Mouse (Mus musculus): ENCODE data around the gene Cldn13. TPM values are rescaled to one million over a fixed set of nuclear protein-coding genes. Genes with fewer than 3 reads are reported as not detected.
"Not testable (repeated sequence)": the region's sequence is repeated elsewhere in the genome, so short reads cannot be mapped to it uniquely, and the experiment has no call there.

Gene Cldn13
- polyA plus RNA-seq, 1 experiment from 2014 or later: 2.5 TPM

- H3K4me2 ChIP-seq; H3K9me3 ChIP-seq; H3K27ac ChIP-seq; H3K27me3 ChIP-seq; H3K9ac ChIP-seq (replicated peaks); ATAC-seq (ENCODE audit: insufficient number of reproducible peaks, insufficient read depth, low FRiP score, low TSS enrichment, low read depth); H3K4me3 ChIP-seq (replicated peaks); H3K4me1 ChIP-seq (replicated peaks): not testable (repeated sequence)
- 91% methylated on average over 5 of the region's 5 CpGs for WGBS
- H3K36me3 ChIP-seq: peaks cover 14% of the 10 kb centered on the region; the same call in 1 of the 2 replicates
Measured at GRCm38 (mm10) chr5:134933686-134934085, 18.4 kb upstream of the Cldn13 start.

DNA sequence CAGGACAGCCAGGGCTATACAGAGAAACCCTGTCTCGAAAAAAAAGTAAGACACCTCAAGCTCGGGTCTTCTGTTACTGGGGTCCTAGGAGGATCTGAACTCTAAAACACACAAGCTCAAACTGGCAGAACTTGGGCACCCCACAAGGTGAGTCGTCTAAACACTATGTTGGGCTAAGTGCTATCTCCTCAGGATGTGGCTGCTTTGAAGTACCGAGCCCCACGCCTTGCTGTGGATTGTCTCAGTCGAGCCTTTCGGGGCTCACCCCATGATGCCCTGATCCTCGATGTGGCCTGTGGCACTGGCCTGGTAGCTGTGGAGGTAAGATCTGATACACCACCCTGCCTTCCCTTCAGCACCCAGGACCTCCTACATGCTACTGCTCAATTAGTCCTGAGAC, 18.0 kb upstream of the Cldn13 start:
- H3K36me3 ChIP-seq: peaks cover 14% of the 10 kb centered on the region; the same call in 1 of the 2 replicates
- WGBS: 92% methylated on average over 8 of the region's 8 CpGs
- H3K4me3 ChIP-seq (replicated peaks): no peak overlapping the region

GRCm38 (mm10) chr5:134932903-134933276, 17.6 kb upstream of the Cldn13 start:
- H3K9me3 ChIP-seq: no peaks in the 10 kb centered on the region
- 50% methylated on average over 9 of the region's 9 CpGs for WGBS
- 0 out of 2 replicates have a peak, but pooled peaks cover 5% of the 10 kb centered on the region for H3K4me1 ChIP-seq (replicated peaks)
- ATAC-seq (ENCODE audit: insufficient number of reproducible peaks, insufficient read depth, low FRiP score, low TSS enrichment, low read depth): no peak
- H3K36me3 ChIP-seq: peaks cover 14% of the 10 kb centered on the region; the same call in 1 of the 2 replicates
- H3K9ac ChIP-seq (replicated peaks): peak overlapping the region; percentile 70
- no peak overlapping the region for H3K27ac ChIP-seq
- H3K27me3 ChIP-seq: no peaks in the 10 kb centered on the region; the same call in 1 of the 2 replicates
- peak overlapping the region; percentile 87 for H3K4me2 ChIP-seq
- peak overlapping the region; percentile 69 for H3K4me3 ChIP-seq (replicated peaks)

More for the DNA sequence above, 18.0 kb upstream of the Cldn13 start:
- Histone ChIP-seq H3K4me1 (replicated peaks) (0 out of 2 replicates have a peak, but pooled peaks cover 5% of the 10 kb centered on the region), H3K9ac (replicated peaks) (no peak overlapping the region), H3K9me3 (no peaks in the 10 kb centered on the region), H3K27me3 (no peaks in the 10 kb centered on the region; the same call in 1 of the 2 replicates), H3K4me2 (peak overlapping the region; percentile 87; the same call in 1 of the 2 replicates), H3K27ac (no peak overlapping the region)
- ATAC-seq (ENCODE audit: insufficient number of reproducible peaks, insufficient read depth, low FRiP score, low TSS enrichment, low read depth): no peak

DNA sequence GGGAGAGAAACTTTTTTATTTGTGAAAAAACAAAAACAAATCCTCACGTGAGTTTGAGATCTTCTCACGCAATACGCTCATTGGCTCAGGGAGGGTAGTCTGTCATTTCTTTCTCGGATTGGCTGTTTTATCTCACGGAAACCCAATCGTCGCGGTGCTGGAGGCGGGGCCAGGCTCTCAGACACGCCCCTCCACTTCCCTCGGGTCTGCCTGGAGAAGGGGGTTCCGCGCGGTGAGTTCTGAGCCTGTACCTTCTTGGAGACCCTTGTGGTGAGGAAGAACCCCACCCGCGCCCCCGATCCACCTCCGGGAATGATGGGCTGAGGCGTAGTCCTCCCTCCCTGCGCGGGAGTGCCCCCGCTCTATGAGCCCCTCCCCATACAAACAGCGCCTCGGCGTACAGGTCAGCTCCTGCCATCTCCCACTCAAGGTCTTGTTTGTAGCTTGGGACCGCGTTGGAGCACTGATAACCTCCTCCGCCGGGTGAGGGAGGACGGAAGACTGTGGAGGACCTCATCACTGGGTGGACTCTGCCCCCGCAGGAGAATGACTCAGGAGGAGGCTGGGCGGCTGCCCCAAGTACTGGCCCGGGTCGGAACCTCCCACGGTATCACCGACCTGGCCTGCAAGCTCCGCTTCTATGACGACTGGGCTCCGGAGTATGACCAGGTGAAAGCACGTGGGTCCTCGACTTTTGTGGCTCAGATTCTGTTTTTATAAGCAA, 17.0 kb upstream of the Cldn13 start, which contains the start of gene Mettl27:
Mettl27 (plus strand) TSS at position 190 of the 724 bp plus-strand sequence.
- H3K4me1 ChIP-seq (replicated peaks): 0 out of 2 replicates have a peak, but pooled peaks cover 5% of the 10 kb centered on the region
- H3K36me3 ChIP-seq: peaks cover 14% of the 10 kb centered on the region; the same call in 1 of the 2 replicates
- peak within 1 kb of the TSS; percentile 69 for H3K4me3 ChIP-seq (replicated peaks)
- H3K27me3 ChIP-seq: no peaks in the 10 kb centered on the region; the same call in 1 of the 2 replicates
- H3K9me3 ChIP-seq: no peaks in the 10 kb centered on the region
- peak; percentile 86 for ATAC-seq (ENCODE audit: insufficient number of reproducible peaks, insufficient read depth, low FRiP score, low TSS enrichment, low read depth)
- peak within 1 kb of the TSS; percentile 78 for H3K27ac ChIP-seq
- peak within 1 kb of the TSS; percentile 87 for H3K4me2 ChIP-seq
- WGBS: under 1% methylated on average over 41 of the region's 41 CpGs
- H3K9ac ChIP-seq (replicated peaks): peak within 1 kb of the TSS; percentile 70

GRCm38 (mm10) chr5:134929988-134930387, 14.7 kb upstream of the Cldn13 start:
- H3K27me3 ChIP-seq: no peaks in the 10 kb centered on the region; the same call in 1 of the 2 replicates
- H3K4me1 ChIP-seq (replicated peaks): 0 out of 2 replicates have a peak, but pooled peaks cover 5% of the 10 kb centered on the region
- ATAC-seq (ENCODE audit: insufficient number of reproducible peaks, insufficient read depth, low FRiP score, low TSS enrichment, low read depth): no peak
- no peak overlapping the region for H3K9ac ChIP-seq (replicated peaks)
- H3K4me3 ChIP-seq (replicated peaks): no peak overlapping the region
- H3K9me3 ChIP-seq: no peaks in the 10 kb centered on the region
- no peak overlapping the region for H3K4me2 ChIP-seq
- 78% methylated on average over 2 of the region's 2 CpGs for WGBS
- no peak overlapping the region for H3K27ac ChIP-seq
- H3K36me3 ChIP-seq: 0 out of 2 replicates have a peak, but pooled peaks cover 6% of the 10 kb centered on the region

DNA sequence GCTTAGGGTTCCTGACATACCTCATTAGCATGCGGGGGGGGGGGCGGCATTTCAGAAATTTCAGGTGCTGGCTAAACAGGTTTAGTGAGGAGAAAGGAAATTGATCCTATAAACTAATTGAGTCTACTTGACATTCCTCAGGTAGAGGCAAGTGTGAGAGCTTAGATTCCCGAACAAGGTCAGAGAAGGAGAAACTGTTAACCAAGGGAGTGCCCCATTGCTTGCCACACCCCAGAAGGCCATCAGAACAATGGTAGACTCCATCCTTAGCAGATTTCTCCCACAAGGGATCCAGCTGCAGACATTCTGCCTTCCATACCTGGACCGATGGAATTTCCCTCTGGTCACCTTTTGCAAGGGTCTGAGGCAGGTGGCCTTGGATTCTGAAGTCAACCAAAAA, 11.4 kb upstream of the Cldn13 start:
- H3K4me1 ChIP-seq (replicated peaks): no peaks in the 10 kb centered on the region
- no peaks in the 10 kb centered on the region for H3K9me3 ChIP-seq
- H3K9ac ChIP-seq (replicated peaks): no peak overlapping the region
- H3K4me2 ChIP-seq: no peak overlapping the region
- WGBS: 78% methylated on average over 4 of the region's 4 CpGs
- H3K27me3 ChIP-seq: no peaks in the 10 kb centered on the region; the same call in 1 of the 2 replicates
- no peak overlapping the region for H3K27ac ChIP-seq
- no peak for ATAC-seq (ENCODE audit: insufficient number of reproducible peaks, insufficient read depth, low FRiP score, low TSS enrichment, low read depth)
- no peak overlapping the region for H3K4me3 ChIP-seq (replicated peaks)
- H3K36me3 ChIP-seq: no peaks in the 10 kb centered on the region

DNA sequence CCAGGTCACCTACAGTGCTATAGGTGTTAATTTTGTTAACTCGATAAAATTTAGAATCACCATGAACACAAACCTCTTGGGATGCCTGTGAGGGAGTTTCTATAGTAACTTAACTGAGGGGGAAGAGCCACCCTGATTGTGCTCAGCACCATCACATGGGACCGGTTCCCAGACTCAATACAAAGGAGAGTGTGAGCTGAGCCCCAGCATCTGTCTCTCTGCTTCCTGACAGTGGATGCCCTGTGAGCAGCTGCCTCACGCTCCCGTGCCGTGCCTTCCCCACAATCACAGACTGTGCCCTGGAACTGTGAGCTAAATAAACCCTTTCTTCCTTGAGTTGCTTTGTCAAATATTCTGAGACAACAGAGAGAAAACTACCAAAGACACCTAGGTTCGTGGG, 7.8 kb upstream of the Cldn13 start:
- WGBS: 73% methylated on average over 6 of the region's 6 CpGs
- H3K27ac ChIP-seq: no peak overlapping the region
- H3K4me1 ChIP-seq (replicated peaks): no peaks in the 10 kb centered on the region
- H3K4me3 ChIP-seq (replicated peaks): no peak overlapping the region
- H3K27me3 ChIP-seq: no peaks in the 10 kb centered on the region
- H3K9ac ChIP-seq (replicated peaks): no peak overlapping the region
- ATAC-seq (ENCODE audit: insufficient number of reproducible peaks, insufficient read depth, low FRiP score, low TSS enrichment, low read depth): no peak
- no peak overlapping the region for H3K4me2 ChIP-seq
- H3K36me3 ChIP-seq: no peaks in the 10 kb centered on the region
- no peaks in the 10 kb centered on the region for H3K9me3 ChIP-seq

DNA sequence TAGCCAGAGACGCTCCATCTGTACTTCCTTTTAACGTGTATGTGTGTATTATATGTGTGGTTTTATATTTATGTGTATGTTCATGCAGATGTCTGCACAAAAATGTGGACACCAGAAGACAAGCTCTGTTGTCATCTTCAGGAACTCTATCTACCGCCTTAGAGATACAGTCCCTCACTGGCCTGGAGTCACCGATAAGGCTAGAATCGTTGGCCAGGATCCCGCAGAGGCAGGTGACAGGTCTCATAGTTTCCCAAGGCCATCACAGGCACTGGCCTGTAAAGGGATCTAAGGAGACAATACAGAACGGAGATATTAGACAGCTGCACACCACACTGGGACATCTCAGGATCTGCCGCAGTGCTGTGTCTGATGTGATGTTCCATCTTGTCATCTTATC, 5.8 kb upstream of the Cldn13 start:
- Histone ChIP-seq H3K4me2 (no peak overlapping the region), H3K4me1 (replicated peaks) (no peaks in the 10 kb centered on the region), H3K36me3 (no peaks in the 10 kb centered on the region), H3K9ac (replicated peaks) (no peak overlapping the region), H3K27ac (no peak overlapping the region), H3K27me3 (no peaks in the 10 kb centered on the region), H3K4me3 (replicated peaks) (no peak overlapping the region), H3K9me3 (no peaks in the 10 kb centered on the region)
- WGBS: 90% methylated on average over 8 of the region's 8 CpGs
- ATAC-seq (ENCODE audit: insufficient number of reproducible peaks, insufficient read depth, low FRiP score, low TSS enrichment, low read depth): no peak

GRCm38 (mm10) chr5:134920106-134920687, 4.9 kb upstream of the Cldn13 start:
- H3K9me3 ChIP-seq: no peaks in the 10 kb centered on the region
- no peaks in the 10 kb centered on the region for H3K27me3 ChIP-seq
- H3K27ac ChIP-seq: no peak overlapping the region
- no peaks in the 10 kb centered on the region for H3K4me1 ChIP-seq (replicated peaks)
- no peaks in the 10 kb centered on the region for H3K36me3 ChIP-seq
- no peak overlapping the region for H3K4me3 ChIP-seq (replicated peaks)
- H3K9ac ChIP-seq (replicated peaks): no peak overlapping the region
- ATAC-seq (ENCODE audit: insufficient number of reproducible peaks, insufficient read depth, low FRiP score, low TSS enrichment, low read depth): no peak
- WGBS: 78% methylated on average over 6 of the region's 6 CpGs
- H3K4me2 ChIP-seq: no peak overlapping the region

- H3K4me3 ChIP-seq (replicated peaks): no peak overlapping the region
- ATAC-seq (ENCODE audit: insufficient number of reproducible peaks, insufficient read depth, low FRiP score, low TSS enrichment, low read depth): no peak
- no peak overlapping the region for H3K27ac ChIP-seq
- H3K36me3 ChIP-seq: no peaks in the 10 kb centered on the region
- H3K27me3 ChIP-seq: no peaks in the 10 kb centered on the region
- no peaks in the 10 kb centered on the region for H3K9me3 ChIP-seq
- H3K4me2 ChIP-seq: no peak overlapping the region
- 94% methylated on average over 3 of the region's 3 CpGs for WGBS
- H3K9ac ChIP-seq (replicated peaks): no peak overlapping the region
- no peaks in the 10 kb centered on the region for H3K4me1 ChIP-seq (replicated peaks)
Measured at GRCm38 (mm10) chr5:134919097-134919496, 3.8 kb upstream of the Cldn13 start.

GRCm38 (mm10) chr5:134918071-134918832, 2.9 kb upstream of the Cldn13 start:
- no peak for ATAC-seq (ENCODE audit: insufficient number of reproducible peaks, insufficient read depth, low FRiP score, low TSS enrichment, low read depth)
- Histone ChIP-seq H3K36me3 (no peaks in the 10 kb centered on the region), H3K9ac (replicated peaks) (no peak overlapping the region), H3K27ac (no peak overlapping the region), H3K4me1 (replicated peaks) (no peaks in the 10 kb centered on the region), H3K9me3 (no peaks in the 10 kb centered on the region), H3K27me3 (peaks cover 5% of the 10 kb centered on the region; the same call in 1 of the 2 replicates), H3K4me3 (replicated peaks) (no peak overlapping the region), H3K4me2 (no peak overlapping the region)
- 49% methylated on average over 16 of the region's 16 CpGs for WGBS

Measured in limb, embryonic 12.5 days (tissue).